Mouse (Mus musculus) liver, embryonic 13.5 days (tissue): Measurements from ENCODE around the gene Dolpp1. TPM values are rescaled to one million over a fixed set of nuclear protein-coding genes. Genes with fewer than 3 reads are reported as not detected.

ENCODE experiments used
- ATAC-seq: fragments of 200-750 bp; cut with Nextera tagmentation; 2 replicates; pipeline ENCODE4 v1.8.0; 2017; ENCODE audit warnings: low read depth, mild to moderate bottlenecking, moderate number of reproducible peaks, moderate library complexity
- DNase-seq: peaks from one replicate; pipeline ENCODE4 v3.0.0; 2022
- H3K27ac ChIP-seq: fragments of 300-500 bp; sonication (generic); 2 replicates; pipeline ENCODE4 v1.5.1; 2015; ENCODE audit warnings: moderate library complexity, mild to moderate bottlenecking, inconsistent platforms
- H3K27me3 ChIP-seq: fragments of 300-500 bp; sonication (generic); 2 replicates; pipeline ENCODE4 v1.6.1; 2015; ENCODE audit warnings: mild to moderate bottlenecking, inconsistent platforms
- H3K36me3 ChIP-seq: fragments of 300-500 bp; sonication (generic); 2 replicates; pipeline ENCODE4 v1.6.1; 2015; ENCODE audit warnings: mild to moderate bottlenecking, inconsistent platforms
- H3K4me1 ChIP-seq: fragments of 300-500 bp; sonication (generic); replicated peaks from 2 replicates; pipeline ENCODE4 v1.6.1; 2015; ENCODE audit warnings: inconsistent platforms
- H3K4me2 ChIP-seq: fragments of 300-500 bp; sonication (generic); 2 replicates; pipeline ENCODE4 v1.6.1; 2015; ENCODE audit warnings: inconsistent platforms, mild to moderate bottlenecking, moderate library complexity
- H3K4me3 ChIP-seq: fragments of 300-500 bp; sonication (generic); replicated peaks from 2 replicates; pipeline ENCODE4 v1.5.1; 2015; ENCODE audit warnings: mild to moderate bottlenecking, inconsistent platforms
- H3K9ac ChIP-seq: fragments of 300-500 bp; sonication (generic); 2 replicates; pipeline ENCODE4 v1.6.1; 2015; ENCODE audit warnings: mild to moderate bottlenecking, inconsistent platforms
- H3K9me3 ChIP-seq: fragments of 300-500 bp; sonication (generic); replicated peaks from 2 replicates; pipeline ENCODE4 v1.6.1; 2016; ENCODE audit warnings: inconsistent platforms
- WGBS: fragments of 180-500 bp; shearing (Covaris S2); methylation state at CpG from one replicate; pipeline ENCODE4 v1.1.7; 2015; ENCODE audit not compliant: insufficient replicate concordance; 5-methylcytosine and 5-hydroxymethylcytosine counted together
- polyA plus RNA-seq: library from polyadenylated mRNA; unstranded; fragments of >200 nt; fragmentation: Nextera tagmentation; extraction: Ambion mirVana; gene quantifications from 2 replicates; pipeline ENCODE4 v1.2.1, GENCODE M21; 2015

Gene Dolpp1
- polyA plus RNA-seq, 1 experiment from 2014 or later: 20.3 TPM

DNA sequence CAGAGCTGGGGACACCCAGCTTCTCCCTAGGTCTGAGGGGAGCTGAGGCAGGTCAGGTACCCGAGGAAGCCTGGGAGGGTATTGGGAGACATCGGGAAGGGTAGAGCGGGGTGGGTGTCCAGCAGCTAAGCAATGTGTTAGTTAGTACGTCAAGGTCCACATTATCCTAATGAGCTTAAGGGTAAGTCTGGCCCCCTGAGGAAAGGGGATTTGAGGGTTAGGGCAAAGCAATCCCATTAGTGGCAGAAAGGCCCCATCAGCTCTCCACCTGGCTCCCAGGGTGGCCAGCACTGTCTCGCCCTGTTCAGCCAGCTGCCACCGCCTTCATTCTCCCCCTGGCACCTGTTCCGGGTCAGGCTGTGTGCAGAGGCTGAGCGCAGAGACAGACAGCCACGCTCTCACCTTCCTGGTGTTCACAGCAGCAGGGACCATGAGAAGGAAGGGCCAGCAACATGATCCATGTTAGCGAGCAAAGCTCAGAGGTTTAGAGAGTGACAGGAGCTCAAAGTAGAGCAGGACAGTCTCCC lies 6.0 kb downstream of the Dolpp1 start:
- H3K9ac ChIP-seq: no peak overlapping the region
- WGBS: 91% methylated on average over 10 of the region's 10 CpGs
- no peaks in the 10 kb centered on the region for H3K27me3 ChIP-seq
- no peak overlapping the region for H3K27ac ChIP-seq
- H3K4me1 ChIP-seq: peaks cover 29% of the 10 kb centered on the region
- DNase-seq: no peak
- no peak for ATAC-seq
- peaks cover 83% of the 10 kb centered on the region for H3K36me3 ChIP-seq
- no peaks in the 10 kb centered on the region for H3K9me3 ChIP-seq
- no peak overlapping the region for H3K4me2 ChIP-seq
- no peak overlapping the region for H3K4me3 ChIP-seq

DNA sequence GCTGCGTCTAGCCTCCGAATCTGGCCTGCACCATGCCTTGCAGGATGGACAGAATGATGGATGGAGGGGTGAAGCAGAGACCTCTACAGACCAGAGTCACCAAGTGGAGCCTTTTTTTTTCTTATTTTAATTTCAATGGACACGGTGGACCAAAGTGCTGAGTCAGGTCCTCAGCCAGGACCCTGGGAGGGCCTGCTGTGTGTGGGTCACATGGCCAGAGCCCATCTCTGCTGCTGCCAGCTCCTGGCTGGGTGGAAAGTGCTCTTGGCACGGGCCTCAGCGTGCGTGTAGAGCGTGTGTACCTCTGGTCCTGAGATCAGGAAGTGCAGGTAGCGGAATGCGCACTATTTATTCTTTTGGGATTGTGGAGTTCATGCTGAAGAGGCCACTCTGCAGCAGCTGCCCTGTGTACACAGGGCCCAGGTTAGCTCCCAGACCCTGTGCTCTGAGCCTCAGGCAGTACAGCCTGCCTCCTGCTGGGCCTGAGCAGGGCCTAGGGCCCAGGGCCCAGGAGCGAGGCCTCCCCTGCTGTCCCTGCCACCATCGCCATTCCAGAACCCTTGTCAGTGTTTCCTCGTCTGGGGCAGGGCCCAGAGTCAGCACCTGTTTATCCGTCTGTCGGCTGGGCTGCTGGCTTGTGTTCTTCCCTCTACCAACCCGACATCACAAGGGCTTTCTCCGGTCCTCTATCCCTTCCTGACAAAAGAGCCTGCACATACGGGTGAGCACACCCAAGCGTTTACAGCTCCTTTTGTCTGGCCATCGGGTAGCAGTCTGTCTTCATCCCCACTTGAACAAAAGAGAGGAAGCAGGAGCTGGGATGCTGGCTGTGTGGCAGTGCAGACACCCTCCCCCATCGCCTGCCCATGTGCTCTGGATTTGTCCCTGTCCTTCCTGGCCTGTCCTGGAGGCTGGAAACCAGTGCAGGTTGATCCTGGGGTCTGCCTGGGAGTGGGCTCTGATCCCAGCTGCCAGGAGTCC lies 7.4 kb downstream of the Dolpp1 start:
- no peak overlapping the region for H3K4me2 ChIP-seq
- ATAC-seq (no peak), DNase-seq (no peak)
- H3K27ac ChIP-seq: no peak overlapping the region
- H3K27me3 ChIP-seq: no peaks in the 10 kb centered on the region
- no peak overlapping the region for H3K4me3 ChIP-seq
- H3K4me1 ChIP-seq: peaks cover 15% of the 10 kb centered on the region
- no peaks in the 10 kb centered on the region for H3K9me3 ChIP-seq
- H3K36me3 ChIP-seq: peaks cover 92% of the 10 kb centered on the region
- H3K9ac ChIP-seq: no peak overlapping the region
- 79% methylated on average over 20 of the region's 20 CpGs for WGBS

GRCm38 (mm10) chr2:30401581-30401980 lies 9.5 kb downstream of the Dolpp1 start:
- 0 out of 2 replicates have a peak, but pooled peaks cover 3% of the 10 kb centered on the region for H3K4me1 ChIP-seq
- H3K9ac ChIP-seq: no peak overlapping the region
- peaks cover 96% of the 10 kb centered on the region for H3K36me3 ChIP-seq
- 76% methylated on average over 1 of the region's 1 CpGs for WGBS
- no peak overlapping the region for H3K4me2 ChIP-seq
- no peak overlapping the region for H3K27ac ChIP-seq
- no peak overlapping the region for H3K4me3 ChIP-seq
- ATAC-seq (no peak), DNase-seq (no peak)
- no peaks in the 10 kb centered on the region for H3K27me3 ChIP-seq
- H3K9me3 ChIP-seq: no peaks in the 10 kb centered on the region

GRCm38 (mm10) chr2:30402351-30402826 lies 10.3 kb downstream of the Dolpp1 start:
- DNase-seq (no peak), ATAC-seq (no peak)
- Histone ChIP-seq H3K9ac (no peak overlapping the region), H3K27ac (no peak overlapping the region), H3K36me3 (peaks cover 96% of the 10 kb centered on the region), H3K27me3 (no peaks in the 10 kb centered on the region), H3K4me1 (0 out of 2 replicates have a peak, but pooled peaks cover 3% of the 10 kb centered on the region), H3K9me3 (no peaks in the 10 kb centered on the region), H3K4me2 (no peak overlapping the region), H3K4me3 (no peak overlapping the region)
- WGBS: 79% methylated on average over 9 of the region's 9 CpGs

- Histone ChIP-seq H3K36me3 (peaks cover 96% of the 10 kb centered on the region), H3K9me3 (no peaks in the 10 kb centered on the region), H3K27me3 (no peaks in the 10 kb centered on the region), H3K4me2 (no peak overlapping the region), H3K4me3 (no peak overlapping the region), H3K27ac (no peak overlapping the region; the same call in 1 of the 2 replicates), H3K4me1 (0 out of 2 replicates have a peak, but pooled peaks cover 3% of the 10 kb centered on the region), H3K9ac (no peak overlapping the region)
- 63% methylated on average over 2 of the region's 2 CpGs for WGBS
- no peak for ATAC-seq
- DNase-seq: no peak
These were observed 10.8 kb downstream of the Dolpp1 start for GRCm38 (mm10) chr2:30402843-30403242.

- H3K27me3 ChIP-seq: no peaks in the 10 kb centered on the region
- no peaks in the 10 kb centered on the region for H3K9me3 ChIP-seq
- 77% methylated on average over 1 of the region's 1 CpGs for WGBS
- 0 out of 2 replicates have a peak, but pooled peaks cover 3% of the 10 kb centered on the region for H3K4me1 ChIP-seq
- no peak for DNase-seq
- no peak overlapping the region for H3K27ac ChIP-seq
- ATAC-seq: no peak
- H3K36me3 ChIP-seq: peaks cover 95% of the 10 kb centered on the region
- H3K9ac ChIP-seq: no peak overlapping the region
- no peak overlapping the region for H3K4me3 ChIP-seq
- no peak overlapping the region for H3K4me2 ChIP-seq
These were observed 11.8 kb downstream of the Dolpp1 start for GRCm38 (mm10) chr2:30403870-30404269.

GRCm38 (mm10) chr2:30407221-30407620 lies 15.2 kb downstream of the Dolpp1 start:
- Histone ChIP-seq H3K4me3 (no peak overlapping the region), H3K9me3 (no peaks in the 10 kb centered on the region), H3K4me2 (no peak overlapping the region), H3K4me1 (peaks cover 8% of the 10 kb centered on the region; the same call in 1 of the 2 replicates), H3K27me3 (no peaks in the 10 kb centered on the region), H3K27ac (no peak overlapping the region), H3K36me3 (peaks cover 85% of the 10 kb centered on the region), H3K9ac (no peak overlapping the region)
- no peak for DNase-seq
- 53% methylated on average over 2 of the region's 2 CpGs for WGBS
- no peak for ATAC-seq

- ATAC-seq (no peak), DNase-seq (no peak)
- 65% methylated on average over 10 of the region's 10 CpGs for WGBS
- Histone ChIP-seq H3K9me3 (no peaks in the 10 kb centered on the region), H3K27me3 (no peaks in the 10 kb centered on the region), H3K27ac (no peak overlapping the region), H3K4me1 (peaks cover 8% of the 10 kb centered on the region; the same call in 1 of the 2 replicates), H3K4me2 (no peak overlapping the region), H3K4me3 (no peak overlapping the region), H3K9ac (no peak overlapping the region), H3K36me3 (peaks cover 85% of the 10 kb centered on the region)
These were observed 15.7 kb downstream of the Dolpp1 start for GRCm38 (mm10) chr2:30407778-30408177.

DNA sequence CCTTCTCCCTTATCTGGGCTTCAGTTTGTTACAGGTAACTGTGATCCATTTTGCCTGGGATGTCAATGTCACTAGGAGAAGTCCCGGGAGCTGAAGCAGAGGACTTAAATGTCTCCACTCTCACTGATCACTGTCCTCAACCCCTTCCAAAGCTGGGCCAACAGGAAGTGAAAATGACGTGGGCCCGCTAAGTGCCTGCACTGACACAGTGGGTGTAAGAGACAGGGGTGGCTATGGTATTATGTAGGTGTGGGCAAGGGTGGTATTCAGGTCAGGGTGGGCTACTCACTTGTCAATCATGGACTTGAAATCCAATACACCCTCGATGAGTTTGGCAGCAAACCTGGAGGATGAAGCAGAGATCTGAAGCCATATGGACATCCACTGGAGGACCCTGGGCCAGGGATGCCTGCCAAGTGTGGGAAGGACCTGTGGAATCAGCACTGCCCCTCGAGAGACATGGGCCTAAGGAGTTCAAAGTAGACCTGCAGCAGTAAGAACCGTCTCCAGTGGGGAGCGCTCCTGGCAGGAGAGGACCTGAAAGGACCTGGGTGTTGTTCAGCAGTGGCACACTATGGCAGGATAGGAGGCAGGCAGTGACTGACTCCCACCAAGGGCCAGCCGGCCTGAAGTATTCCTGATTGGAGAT lies 16.5 kb downstream of the Dolpp1 start:
- Histone ChIP-seq H3K36me3 (peaks cover 82% of the 10 kb centered on the region), H3K4me1 (peaks cover 15% of the 10 kb centered on the region), H3K9me3 (no peaks in the 10 kb centered on the region), H3K27me3 (no peaks in the 10 kb centered on the region), H3K9ac (no peak overlapping the region), H3K4me3 (no peak overlapping the region), H3K4me2 (no peak overlapping the region), H3K27ac (no peak overlapping the region)
- WGBS: 75% methylated on average over 8 of the region's 8 CpGs
- DNase-seq: no peak
- no peak for ATAC-seq

DNA sequence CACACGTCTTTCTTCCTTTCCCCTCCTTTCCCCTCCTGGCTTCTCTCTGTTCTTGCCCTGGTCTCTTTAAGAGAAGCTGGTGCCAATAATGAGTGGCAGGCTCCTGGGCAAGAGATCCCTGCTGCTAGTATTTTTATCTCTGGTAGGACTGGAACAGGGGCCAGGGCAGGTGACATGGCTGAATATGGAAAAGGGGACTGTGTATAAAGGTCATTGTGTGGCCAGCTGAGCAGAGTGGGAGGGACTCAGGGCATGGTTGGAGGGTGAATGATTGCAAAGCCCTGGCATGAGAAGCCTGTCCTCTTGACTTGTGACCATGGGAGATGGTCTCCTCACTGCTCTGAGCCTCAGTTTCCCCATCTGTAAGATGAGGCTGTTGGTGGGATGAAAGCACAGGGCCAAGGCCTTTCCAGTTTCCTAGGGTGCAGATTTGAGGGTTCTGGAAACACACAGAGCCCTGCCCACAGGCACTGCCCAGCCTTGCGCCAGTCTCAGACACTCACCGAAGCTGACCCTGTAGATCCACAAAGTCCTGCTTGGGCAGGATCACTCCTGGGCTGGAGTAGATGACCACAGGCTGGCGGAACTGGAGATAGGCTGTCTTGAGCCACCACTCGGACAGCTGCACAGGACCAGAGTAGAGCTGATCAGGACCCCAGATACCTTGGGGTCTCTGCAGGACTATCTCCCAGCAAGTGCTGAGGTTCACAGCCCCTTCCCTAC lies 17.6 kb downstream of the Dolpp1 start:
- DNase-seq (no peak), ATAC-seq (no peak)
- Histone ChIP-seq H3K4me3 (no peak overlapping the region), H3K4me1 (peaks cover 26% of the 10 kb centered on the region), H3K9me3 (no peaks in the 10 kb centered on the region), H3K9ac (no peak overlapping the region), H3K36me3 (peaks cover 71% of the 10 kb centered on the region), H3K4me2 (no peak overlapping the region), H3K27ac (no peak overlapping the region), H3K27me3 (no peaks in the 10 kb centered on the region)
- WGBS: 75% methylated on average over 5 of the region's 5 CpGs
